Mouse (Mus musculus) spleen, adult 12 weeks (tissue): ENCODE data around the gene Qsox2.

Experiments
- DNase-seq: peaks from one replicate; pipeline ENCODE4 v3.0.0; 2022; ENCODE audit warnings: low spot score

The Qsox2 gene

GRCm38 (mm10) chr2:26166890-26167289, 70.4 kb downstream of the Qsox2 start:
- no peak for DNase-seq
